Mouse (Mus musculus) liver, embryonic 15.5 days (tissue): ENCODE measurements around the gene Krt80. TPM values are rescaled to one million over a fixed set of nuclear protein-coding genes. Genes with fewer than 3 reads are reported as not detected.
A peak's percentile ranks its signal among the peaks of the same experiment; 100 is the strongest.

Experiments used
- ATAC-seq: fragments of 200-750 bp; cut with Nextera tagmentation; 2 replicates; pipeline ENCODE4 v1.8.0; 2017; ENCODE audit warnings: moderate number of reproducible peaks, mild to moderate bottlenecking, moderate library complexity; ENCODE audit not compliant: insufficient read depth
- H3K27ac ChIP-seq: fragments of 300-500 bp; sonication (generic); replicated peaks from 2 replicates; pipeline ENCODE4 v1.5.1; 2015; ENCODE audit warnings: mild to moderate bottlenecking, inconsistent platforms
- H3K27me3 ChIP-seq: fragments of 300-500 bp; sonication (generic); 2 replicates; pipeline ENCODE4 v1.6.1; 2015; ENCODE audit warnings: mild to moderate bottlenecking, inconsistent platforms
- H3K36me3 ChIP-seq: fragments of 300-500 bp; sonication (generic); replicated peaks from 2 replicates; pipeline ENCODE4 v1.6.1; 2015; ENCODE audit warnings: moderate library complexity, mild to moderate bottlenecking, inconsistent platforms
- H3K4me1 ChIP-seq: fragments of 300-500 bp; sonication (generic); replicated peaks from 2 replicates; pipeline ENCODE4 v1.6.1; 2015; ENCODE audit warnings: inconsistent platforms
- H3K4me2 ChIP-seq: fragments of 300-500 bp; sonication (generic); 2 replicates; pipeline ENCODE4 v1.6.1; 2015; ENCODE audit warnings: moderate library complexity, mild to moderate bottlenecking, inconsistent platforms
- H3K4me3 ChIP-seq: fragments of 300-500 bp; sonication (generic); replicated peaks from 2 replicates; pipeline ENCODE4 v1.5.1; 2015; ENCODE audit warnings: mild to moderate bottlenecking, inconsistent platforms
- H3K9ac ChIP-seq: fragments of 300-500 bp; sonication (generic); 2 replicates; pipeline ENCODE4 v1.6.1; 2015; ENCODE audit warnings: moderate library complexity, mild to moderate bottlenecking, inconsistent platforms
- H3K9me3 ChIP-seq: fragments of 300-500 bp; sonication (generic); replicated peaks from 2 replicates; pipeline ENCODE4 v1.6.1; 2016; ENCODE audit warnings: inconsistent platforms
- WGBS: fragments of 180-500 bp; shearing (Covaris S2); methylation state at CpG from one replicate; pipeline ENCODE4 v1.1.7; 2015; ENCODE audit warnings: mixed read lengths; ENCODE audit not compliant: insufficient replicate concordance; 5-methylcytosine and 5-hydroxymethylcytosine counted together
- polyA plus RNA-seq: library from polyadenylated mRNA; unstranded; fragments of >200 nt; fragmentation: Nextera tagmentation; extraction: Ambion mirVana; gene quantifications from 2 replicates; pipeline ENCODE4 v1.2.1, GENCODE M21; 2015

The Krt80 gene
- polyA plus RNA-seq, 1 experiment from 2014 or later, result 0.44 TPM

DNA sequence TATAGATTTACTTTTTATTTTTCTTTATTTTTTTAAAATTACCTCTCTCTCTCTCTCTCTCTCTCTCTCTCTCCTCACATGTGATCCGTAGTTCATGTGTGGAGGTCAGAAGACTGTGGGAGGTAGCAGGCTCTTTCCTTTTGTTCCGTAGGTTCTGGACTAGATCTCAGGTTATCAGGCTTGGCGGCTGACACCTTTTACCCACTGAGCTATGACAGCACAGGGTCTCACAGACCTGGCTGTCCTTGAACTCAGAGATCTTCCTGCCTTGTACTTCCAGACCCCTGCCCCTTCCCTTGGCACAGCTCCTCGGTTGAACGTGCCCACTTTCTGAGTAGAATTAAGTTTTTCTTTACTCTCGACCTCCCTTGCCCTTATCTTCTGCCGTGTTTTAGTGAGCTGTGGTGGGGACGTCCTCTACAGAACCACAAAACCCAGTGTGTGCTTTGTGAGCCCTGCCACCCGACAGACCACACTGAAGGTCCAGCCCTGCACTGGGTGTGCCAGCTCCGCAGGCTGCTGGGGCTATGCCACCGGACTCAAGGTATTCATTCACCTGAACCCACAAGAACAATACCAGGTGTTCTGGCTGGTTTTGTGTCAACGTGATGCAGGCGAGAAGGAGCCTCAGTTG, 53.6 kb downstream of the Krt80 start:
- Histone ChIP-seq H3K9ac (0 out of 2 replicates have a peak overlapping the region, but pooled peaks have one; percentile 15), H3K27me3 (peaks cover 12% of the 10 kb centered on the region; the same call in 1 of the 2 replicates), H3K4me2 (peak overlapping the region; percentile 45), H3K9me3 (no peaks in the 10 kb centered on the region), H3K4me1 (peaks cover 31% of the 10 kb centered on the region), H3K36me3 (no peaks in the 10 kb centered on the region), H3K27ac (0 out of 2 replicates have a peak overlapping the region, but pooled peaks have one; percentile 51), H3K4me3 (peak overlapping the region; percentile 33)
- ATAC-seq, result no peak
- WGBS, result 16% methylated on average over 13 of the region's 13 CpGs

DNA sequence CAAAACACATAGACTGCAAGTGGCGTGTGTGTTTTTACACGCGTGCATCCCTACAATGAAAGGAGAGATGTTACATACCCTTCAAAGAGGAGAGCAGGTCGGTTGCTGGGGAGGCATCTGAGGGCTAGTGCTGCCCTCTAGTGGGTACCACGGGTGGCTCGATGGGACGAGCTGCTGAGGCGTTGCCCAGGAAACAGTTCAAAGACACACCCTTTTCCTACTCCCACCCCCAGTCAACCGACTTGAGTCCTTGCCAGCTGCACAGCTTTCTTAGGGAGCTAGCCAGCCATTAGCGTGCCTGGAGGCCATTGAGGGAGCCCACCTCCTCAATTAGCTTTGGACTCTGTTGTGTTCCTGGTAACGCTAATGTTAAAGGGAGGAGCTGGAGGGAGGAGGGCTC, 54.1 kb downstream of the Krt80 start:
- 1% methylated on average over 11 of the region's 11 CpGs for WGBS
- H3K27me3 ChIP-seq, result peaks cover 12% of the 10 kb centered on the region; the same call in 1 of the 2 replicates
- no peak overlapping the region for H3K27ac ChIP-seq

DNA sequence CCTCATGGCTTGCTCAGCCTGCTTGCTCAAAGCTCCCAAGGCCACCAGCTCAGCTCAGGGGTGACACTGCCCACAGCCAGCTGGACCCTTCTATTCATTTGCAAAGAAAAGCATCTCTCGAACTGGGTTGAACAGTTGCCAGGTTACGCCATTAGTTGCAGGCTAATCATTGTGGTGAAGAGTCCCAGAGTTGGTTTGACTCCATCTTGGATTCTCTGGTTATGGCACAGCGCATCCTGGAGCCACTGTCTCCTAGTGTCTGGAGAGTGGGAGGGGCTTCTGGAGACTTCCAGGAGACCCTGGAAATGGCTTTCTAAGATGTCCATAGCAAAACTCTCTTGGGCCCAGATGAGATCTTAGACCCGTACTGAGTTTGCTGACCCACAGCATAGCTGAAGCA, 54.6 kb downstream of the Krt80 start:
- H3K9ac ChIP-seq, result no peak overlapping the region
- H3K4me1 ChIP-seq, result peaks cover 27% of the 10 kb centered on the region
- H3K9me3 ChIP-seq, result no peaks in the 10 kb centered on the region
- no peak overlapping the region for H3K4me2 ChIP-seq
- no peak for ATAC-seq
- H3K36me3 ChIP-seq, result no peaks in the 10 kb centered on the region
- H3K27me3 ChIP-seq, result peaks cover 12% of the 10 kb centered on the region; the same call in 1 of the 2 replicates
- H3K4me3 ChIP-seq, result no peak overlapping the region
- H3K27ac ChIP-seq, result no peak overlapping the region
- 69% methylated on average over 4 of the region's 4 CpGs for WGBS

More for the DNA sequence above, 54.1 kb downstream of the Krt80 start:
- no peaks in the 10 kb centered on the region for H3K9me3 ChIP-seq
- ATAC-seq, result peak; percentile 45
- H3K4me1 ChIP-seq, result peaks cover 31% of the 10 kb centered on the region
- H3K36me3 ChIP-seq, result no peaks in the 10 kb centered on the region
- peak overlapping the region; percentile 45 for H3K4me2 ChIP-seq
- peak overlapping the region; percentile 33 for H3K4me3 ChIP-seq
- H3K9ac ChIP-seq, result no peak overlapping the region

DNA sequence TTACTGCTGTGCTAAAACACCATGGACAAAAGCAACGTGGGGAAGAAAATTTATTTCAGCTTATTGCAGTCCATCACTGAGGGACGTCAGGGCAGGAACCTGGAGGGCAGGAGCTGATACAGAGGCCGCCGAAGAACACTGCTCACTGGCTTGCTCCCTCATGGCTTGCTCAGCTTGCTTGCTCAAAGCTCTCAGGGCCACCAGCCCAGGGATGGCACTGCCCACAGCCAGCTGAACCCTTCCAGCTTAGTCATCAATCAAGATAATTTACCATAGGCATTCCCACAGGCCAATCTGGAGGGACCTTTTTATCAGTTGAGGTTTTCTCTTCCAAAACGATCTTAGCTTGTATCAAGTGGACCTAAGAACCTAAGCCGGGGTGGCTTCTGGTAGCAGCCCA, 58.0 kb downstream of the Krt80 start:
- Histone ChIP-seq H3K27me3 (peaks cover 7% of the 10 kb centered on the region; the same call in 1 of the 2 replicates), H3K4me2 (no peak overlapping the region), H3K36me3 (no peaks in the 10 kb centered on the region), H3K4me3 (no peak overlapping the region), H3K4me1 (peaks cover 7% of the 10 kb centered on the region; the same call in 1 of the 2 replicates), H3K9me3 (no peaks in the 10 kb centered on the region), H3K9ac (no peak overlapping the region), H3K27ac (no peak overlapping the region)
- 50% methylated on average over 6 of the region's 6 CpGs for WGBS
- no peak for ATAC-seq

DNA sequence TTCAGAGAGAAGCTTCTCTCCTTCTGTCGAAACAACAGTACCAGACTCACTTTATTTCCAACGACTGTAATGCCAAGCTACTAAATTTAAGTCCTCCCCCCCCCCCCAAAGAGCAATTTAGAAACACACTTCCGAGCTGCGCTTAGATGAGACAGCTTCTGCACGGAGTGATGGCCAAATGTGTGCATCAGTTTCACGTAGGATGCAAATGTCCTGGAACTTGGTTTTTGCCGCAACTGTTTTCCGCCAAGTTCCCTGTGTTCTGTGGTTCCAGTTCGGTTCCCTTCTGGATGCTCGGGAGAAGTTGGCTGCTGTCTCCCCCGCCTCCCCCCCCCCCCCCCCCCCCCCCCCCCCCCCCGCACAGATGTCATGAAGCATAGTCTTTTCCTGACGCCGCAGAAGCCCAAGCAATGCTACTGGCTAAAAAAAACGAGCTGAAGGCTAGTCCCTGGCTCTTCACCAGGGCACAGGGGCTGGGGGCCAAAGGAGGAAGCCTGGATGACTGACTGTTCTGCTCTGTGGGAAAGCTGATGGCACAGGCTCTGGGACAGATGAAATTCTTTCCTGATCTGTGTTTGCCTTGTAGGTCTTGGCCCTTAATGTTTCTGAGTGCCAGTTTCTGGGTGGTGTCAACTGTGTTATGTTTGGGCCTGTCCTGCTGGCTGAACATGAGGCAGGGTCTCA, 58.7 kb downstream of the Krt80 start:
- Histone ChIP-seq H3K9ac (no peak overlapping the region), H3K4me2 (no peak overlapping the region), H3K4me3 (no peak overlapping the region), H3K9me3 (no peaks in the 10 kb centered on the region), H3K36me3 (no peaks in the 10 kb centered on the region), H3K4me1 (peaks cover 3% of the 10 kb centered on the region; the same call in 1 of the 2 replicates), H3K27me3 (no peaks in the 10 kb centered on the region), H3K27ac (no peak overlapping the region)
- ATAC-seq, result no peak
- WGBS, result 50% methylated on average over 13 of the region's 15 CpGs

DNA sequence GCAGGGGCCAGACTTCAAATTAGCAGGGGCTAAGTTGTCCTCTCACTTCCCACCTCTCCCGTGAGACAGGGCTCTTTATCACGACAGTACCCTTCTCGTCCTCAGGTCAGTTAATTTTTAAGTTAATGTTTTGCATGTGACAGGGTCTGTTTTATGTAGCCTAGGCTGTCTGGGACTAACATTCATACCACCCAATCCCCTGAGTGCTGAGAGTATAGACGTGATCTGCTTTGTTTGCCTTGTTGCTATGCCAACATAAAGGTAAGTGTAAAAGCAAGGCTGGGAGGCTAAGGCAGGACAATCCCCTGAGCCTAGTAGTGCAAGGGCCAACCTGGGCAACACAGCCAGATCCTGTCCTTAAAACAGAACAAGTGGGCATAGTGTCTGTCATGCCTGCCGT, 60.5 kb downstream of the Krt80 start:
- Histone ChIP-seq H3K4me3 (no peak overlapping the region), H3K4me1 (no peaks in the 10 kb centered on the region), H3K27ac (no peak overlapping the region), H3K4me2 (no peak overlapping the region), H3K9me3 (no peaks in the 10 kb centered on the region), H3K36me3 (no peaks in the 10 kb centered on the region), H3K27me3 (no peaks in the 10 kb centered on the region), H3K9ac (no peak overlapping the region)
- WGBS, result 32% methylated on average over 5 of the region's 5 CpGs
- no peak for ATAC-seq

DNA sequence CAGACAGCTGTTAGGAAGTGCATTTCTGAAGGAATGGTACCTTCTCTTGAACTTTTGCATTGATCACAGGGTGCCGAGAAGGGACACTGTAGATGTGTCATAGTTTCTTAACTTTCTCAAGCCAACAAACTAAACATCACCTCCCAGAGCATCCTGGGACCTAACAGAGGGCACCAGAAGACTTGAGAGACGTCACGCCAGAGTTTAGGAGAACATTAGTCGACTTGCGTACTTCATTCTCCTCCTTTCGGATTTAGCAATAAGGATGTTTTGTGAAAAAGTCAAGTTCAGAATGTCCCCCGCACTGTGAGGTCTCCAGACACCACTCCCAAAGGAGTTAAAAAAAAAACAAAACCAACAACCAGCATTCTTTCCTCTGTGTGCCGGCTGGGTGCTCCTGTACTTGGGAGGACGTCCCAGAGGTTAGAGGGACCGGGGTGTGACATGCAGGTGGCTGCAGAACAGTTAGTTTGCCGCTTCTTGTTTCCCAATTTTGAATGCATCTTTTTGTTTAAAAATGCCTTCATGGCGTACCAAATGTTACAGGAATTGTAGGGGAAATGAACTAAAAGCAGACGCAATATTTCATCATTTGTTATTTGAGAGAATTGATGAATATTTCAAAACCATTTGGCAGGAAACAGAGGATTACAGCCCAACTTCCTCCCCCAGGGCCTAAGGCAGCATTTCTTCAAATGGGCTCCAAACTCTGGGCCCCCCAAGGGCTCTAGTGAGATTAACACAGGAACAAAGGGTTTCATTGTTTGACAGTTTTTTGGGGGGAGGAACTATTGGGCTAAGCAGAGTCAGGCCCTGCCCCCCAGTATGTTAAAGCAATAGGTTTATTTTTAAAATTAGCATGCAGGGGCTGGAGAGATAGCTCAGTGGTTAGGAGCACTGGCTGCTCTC, 61.3 kb downstream of the Krt80 start:
- H3K4me2 ChIP-seq, result no peak overlapping the region
- WGBS, result 55% methylated on average over 13 of the region's 13 CpGs
- H3K27ac ChIP-seq, result no peak overlapping the region
- ATAC-seq, result no peak
- no peaks in the 10 kb centered on the region for H3K9me3 ChIP-seq
- H3K4me3 ChIP-seq, result no peak overlapping the region
- no peaks in the 10 kb centered on the region for H3K27me3 ChIP-seq
- H3K36me3 ChIP-seq, result no peaks in the 10 kb centered on the region
- no peak overlapping the region for H3K9ac ChIP-seq
- H3K4me1 ChIP-seq, result no peaks in the 10 kb centered on the region

DNA sequence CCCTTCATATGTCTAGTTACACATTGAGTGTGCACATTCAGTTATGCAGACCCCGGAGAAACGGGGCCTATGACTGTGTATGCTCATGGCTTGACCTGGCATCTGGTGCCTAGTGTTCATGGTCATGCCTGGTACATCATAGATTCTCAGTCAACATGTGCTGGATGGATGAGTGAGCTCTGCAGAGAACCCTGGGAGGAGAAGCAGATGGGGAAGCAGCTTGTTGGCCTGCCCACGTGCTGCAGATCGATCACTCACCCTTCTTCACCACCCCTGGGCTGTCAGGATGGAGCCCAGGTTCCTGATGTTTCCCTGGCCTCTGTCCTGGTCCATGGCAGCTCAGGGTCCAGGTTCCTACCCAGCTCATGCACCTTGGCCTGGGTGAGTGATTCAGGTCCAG, 63.5 kb downstream of the Krt80 start:
- 60% methylated on average over 4 of the region's 4 CpGs for WGBS
- no peaks in the 10 kb centered on the region for H3K9me3 ChIP-seq
- H3K36me3 ChIP-seq, result no peaks in the 10 kb centered on the region
- ATAC-seq, result no peak
- H3K9ac ChIP-seq, result no peak overlapping the region
- H3K4me2 ChIP-seq, result no peak overlapping the region
- H3K27ac ChIP-seq, result no peak overlapping the region
- H3K4me1 ChIP-seq, result no peaks in the 10 kb centered on the region
- H3K27me3 ChIP-seq, result no peaks in the 10 kb centered on the region
- no peak overlapping the region for H3K4me3 ChIP-seq

DNA sequence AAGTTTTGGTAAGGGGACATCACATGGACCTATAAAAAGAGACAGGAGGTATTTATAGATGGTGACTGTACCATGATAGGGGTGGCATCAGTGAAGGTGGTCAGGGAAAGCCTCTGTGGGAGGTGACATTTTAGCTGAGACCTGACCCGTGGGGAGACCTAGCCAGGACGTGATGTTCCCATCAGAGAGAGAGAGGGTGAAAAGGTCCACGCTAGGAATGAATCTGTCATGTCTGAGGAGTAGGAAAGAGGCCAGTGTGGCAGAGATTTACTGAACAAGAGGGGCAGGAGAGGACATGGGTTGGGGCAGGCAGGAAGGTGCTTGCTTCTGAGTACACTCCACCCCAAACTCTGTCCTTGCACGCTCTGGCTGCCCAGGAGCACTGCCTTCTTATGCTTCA, 66.1 kb downstream of the Krt80 start:
- Histone ChIP-seq H3K27me3 (no peaks in the 10 kb centered on the region), H3K27ac (no peak overlapping the region), H3K9ac (no peak overlapping the region), H3K9me3 (no peaks in the 10 kb centered on the region), H3K4me1 (peaks cover 10% of the 10 kb centered on the region; the same call in 1 of the 2 replicates), H3K4me2 (no peak overlapping the region), H3K36me3 (no peaks in the 10 kb centered on the region), H3K4me3 (no peak overlapping the region)
- ATAC-seq, result no peak
- WGBS, result 57% methylated on average over 4 of the region's 4 CpGs

DNA sequence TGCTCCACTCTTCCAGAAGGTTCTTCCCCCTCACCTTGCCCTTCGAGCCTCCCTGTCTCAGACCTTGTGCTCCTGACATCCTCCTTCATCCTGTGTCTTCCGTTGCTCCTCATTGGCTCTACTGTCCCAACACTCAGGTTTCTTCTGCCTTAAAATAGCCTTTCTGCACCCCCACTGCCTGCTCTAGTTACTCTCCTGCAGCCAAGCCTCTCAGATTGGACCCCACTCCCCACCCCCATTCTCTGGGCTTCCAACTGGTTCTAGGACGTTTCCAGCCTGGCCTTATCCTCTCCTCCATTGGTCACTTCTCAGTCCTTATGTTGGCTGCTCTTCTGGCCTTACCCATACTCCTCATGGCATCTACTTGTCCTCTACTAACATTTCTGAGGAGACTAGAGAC, 67.8 kb downstream of the Krt80 start:
- H3K36me3 ChIP-seq, result no peaks in the 10 kb centered on the region
- no peak overlapping the region for H3K9ac ChIP-seq
- WGBS, result 67% methylated on average over 3 of the region's 3 CpGs
- no peak overlapping the region for H3K27ac ChIP-seq
- H3K27me3 ChIP-seq, result no peaks in the 10 kb centered on the region
- no peak for ATAC-seq
- no peak overlapping the region for H3K4me2 ChIP-seq
- no peaks in the 10 kb centered on the region for H3K9me3 ChIP-seq
- peaks cover 12% of the 10 kb centered on the region; the same call in 1 of the 2 replicates for H3K4me1 ChIP-seq
- no peak overlapping the region for H3K4me3 ChIP-seq

DNA sequence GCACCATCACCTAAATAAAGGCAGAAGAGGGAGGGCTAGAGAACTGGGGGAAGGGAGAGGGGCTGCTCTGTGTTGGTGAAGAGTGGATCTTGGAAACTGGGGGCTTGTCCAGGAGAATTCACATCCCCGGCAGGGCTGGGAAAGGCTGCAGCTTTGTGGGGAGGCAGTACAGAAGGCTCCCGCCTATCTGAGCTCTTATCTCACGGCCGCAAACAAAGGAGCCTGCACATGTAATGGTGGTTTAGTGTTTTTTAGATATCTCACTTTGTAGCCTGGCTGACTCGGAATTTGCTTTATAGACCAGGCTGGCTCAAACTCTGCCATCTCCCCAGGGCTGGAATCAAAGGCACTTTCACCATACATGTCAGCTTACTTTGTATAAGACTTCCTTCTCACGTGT, 69.8 kb downstream of the Krt80 start:
- Histone ChIP-seq H3K27me3 (no peaks in the 10 kb centered on the region), H3K4me2 (no peak overlapping the region), H3K36me3 (no peaks in the 10 kb centered on the region), H3K27ac (no peak overlapping the region), H3K9me3 (no peaks in the 10 kb centered on the region), H3K9ac (no peak overlapping the region), H3K4me1 (peaks cover 12% of the 10 kb centered on the region; the same call in 1 of the 2 replicates), H3K4me3 (no peak overlapping the region)
- ATAC-seq, result no peak
- WGBS, result 7% methylated on average over 6 of the region's 6 CpGs
